Mouse (Mus musculus): ENCODE measurements around the gene Olfr1349. TPM values are rescaled to one million over a fixed set of nuclear protein-coding genes. Genes with fewer than 3 reads are reported as not detected.

Gene Olfr1349
- polyA plus RNA-seq (2012), result not detected in 2 replicates

DNA sequence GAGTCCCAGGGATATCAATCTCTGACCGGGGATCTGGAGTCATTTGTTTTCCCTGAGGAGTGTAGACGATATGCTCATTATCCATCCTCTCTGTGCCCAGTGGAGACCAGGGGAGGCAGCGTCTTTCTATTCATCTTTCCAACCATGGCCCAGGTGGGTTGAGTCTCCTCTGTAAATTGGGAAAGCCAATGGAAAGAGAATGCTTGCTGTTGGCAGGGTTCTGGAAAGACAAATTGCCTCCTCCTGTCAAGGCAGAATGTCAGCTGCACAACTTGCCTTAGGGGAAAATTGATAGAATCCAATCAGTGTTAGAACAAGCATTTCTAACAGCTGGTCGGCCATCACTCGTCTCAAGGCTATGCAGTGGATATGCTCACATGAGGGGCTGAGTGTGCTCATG lies at the start of gene Olfr1349:
Olfr1349 (minus strand) TSS at position 101 of the 400 bp plus-strand sequence.
- TF ChIP-seq GATA1 (IDR thresholded peaks at IDR 0.05; ENCODE audit: low read length), result no peak

DNA sequence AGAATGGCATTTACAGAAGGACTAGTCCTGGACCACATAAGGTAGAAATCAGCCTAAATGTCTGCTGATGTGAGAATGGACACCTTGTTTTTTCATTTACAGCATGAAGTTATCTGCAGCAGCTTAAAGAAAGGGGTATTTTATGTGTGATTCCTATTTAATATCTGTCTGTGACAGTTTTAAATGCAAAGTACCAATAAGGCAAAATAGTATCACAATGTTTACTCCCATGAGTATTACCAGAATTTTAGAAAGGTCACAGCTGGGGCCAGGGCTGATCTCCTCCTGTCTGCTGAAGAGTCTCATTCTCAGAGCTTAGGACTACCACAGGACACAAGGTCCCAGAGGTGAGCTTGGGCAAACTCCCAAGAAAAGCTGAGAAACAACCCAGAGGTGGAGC lies 41.8 kb upstream of the Olfr1349 start, which contains the start of gene Olfr1350:
Olfr1350 (plus strand) TSS at position 301 of the 400 bp plus-strand sequence.
- TF ChIP-seq GATA1 (IDR thresholded peaks at IDR 0.05; ENCODE audit: low read length), result no peak

DNA sequence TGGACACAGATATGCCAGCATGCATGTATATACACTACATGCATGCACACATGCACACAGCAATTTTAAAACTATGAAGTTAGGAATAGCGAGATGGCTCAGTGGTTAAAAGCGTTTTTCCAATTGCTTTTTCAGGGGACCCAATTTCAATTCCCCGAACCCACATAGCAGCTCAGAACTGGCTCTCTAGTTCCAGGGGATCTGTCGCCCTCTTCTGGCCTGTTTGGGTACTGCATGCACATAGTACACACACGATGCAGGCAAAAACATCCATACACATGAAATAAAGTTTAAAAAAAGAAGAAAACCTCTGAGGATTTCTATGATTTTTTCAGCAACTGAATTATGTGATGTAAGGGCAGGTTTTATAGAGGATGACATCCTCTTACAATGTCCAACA lies 3.4 kb upstream of the Olfr1349 start:
- TF ChIP-seq GATA1 (IDR thresholded peaks at IDR 0.05; ENCODE audit: low read length), result no peak

DNA sequence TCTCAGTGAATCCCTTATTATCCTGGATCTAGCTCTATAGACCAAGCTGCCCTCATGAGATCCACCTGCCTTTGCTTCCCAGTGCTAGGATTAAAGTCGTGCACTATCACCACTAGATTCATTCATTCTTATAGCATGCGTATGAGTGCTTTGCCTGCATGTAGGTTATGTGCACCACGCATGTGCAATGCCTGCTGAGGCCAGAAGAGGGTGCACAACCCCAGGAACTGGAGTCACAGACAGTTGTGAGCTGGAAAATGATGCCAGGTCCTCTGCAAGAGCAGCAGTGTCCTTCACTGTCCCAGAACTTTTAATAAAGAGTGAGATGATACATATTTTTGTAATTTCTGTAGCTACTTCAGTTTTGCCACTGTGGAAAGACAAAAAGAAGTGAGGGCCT lies 2.3 kb upstream of the Olfr1349 start:
- TF ChIP-seq GATA1 (IDR thresholded peaks at IDR 0.05; ENCODE audit: low read length), result no peak

DNA sequence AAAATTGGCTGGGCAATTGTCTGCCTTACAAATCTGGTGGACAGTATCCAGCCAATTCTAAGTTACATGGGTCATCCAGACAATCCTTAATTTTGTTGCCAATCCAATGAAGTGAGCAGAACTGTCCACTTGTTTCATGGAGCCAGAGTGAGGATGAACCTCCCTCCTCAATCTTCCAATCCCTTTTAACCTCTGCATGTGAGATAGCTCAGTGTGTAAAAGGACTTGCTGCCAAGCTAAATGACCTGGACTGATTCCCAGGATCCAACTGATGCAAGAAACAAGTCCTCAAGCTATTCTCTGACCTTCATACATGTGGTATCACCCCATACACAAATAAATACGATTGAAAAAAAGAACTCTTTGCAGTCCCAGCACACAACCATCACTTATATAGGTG lies 1.1 kb downstream of the Olfr1349 start:
- TF ChIP-seq GATA1 (IDR thresholded peaks at IDR 0.05; ENCODE audit: low read length), result no peak

DNA sequence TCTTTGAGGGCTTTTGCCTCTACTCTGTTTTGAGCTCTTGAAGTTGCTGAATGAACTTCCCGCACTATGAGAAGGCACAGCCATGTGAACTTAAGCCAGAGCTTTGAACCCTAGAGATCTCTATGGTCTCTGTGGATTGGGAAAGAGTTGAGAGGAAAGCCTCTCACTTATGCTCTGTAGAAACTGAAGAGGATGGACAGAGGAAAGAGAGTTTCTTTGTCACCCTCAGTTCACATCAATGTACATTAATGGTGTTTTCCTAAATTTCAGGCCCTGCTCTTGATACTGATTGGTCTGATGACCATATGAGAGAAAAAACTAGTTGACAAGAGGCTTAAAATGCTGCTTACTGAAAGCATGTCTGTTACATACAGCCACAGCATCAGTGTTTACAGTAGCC lies 14.1 kb downstream of the Olfr1349 start, which contains the start of gene Olfr1348:
Olfr1348 (minus strand) TSS at position 101 of the 400 bp plus-strand sequence.
- no peak for TF ChIP-seq GATA1 (IDR thresholded peaks at IDR 0.05; ENCODE audit: low read length)

DNA sequence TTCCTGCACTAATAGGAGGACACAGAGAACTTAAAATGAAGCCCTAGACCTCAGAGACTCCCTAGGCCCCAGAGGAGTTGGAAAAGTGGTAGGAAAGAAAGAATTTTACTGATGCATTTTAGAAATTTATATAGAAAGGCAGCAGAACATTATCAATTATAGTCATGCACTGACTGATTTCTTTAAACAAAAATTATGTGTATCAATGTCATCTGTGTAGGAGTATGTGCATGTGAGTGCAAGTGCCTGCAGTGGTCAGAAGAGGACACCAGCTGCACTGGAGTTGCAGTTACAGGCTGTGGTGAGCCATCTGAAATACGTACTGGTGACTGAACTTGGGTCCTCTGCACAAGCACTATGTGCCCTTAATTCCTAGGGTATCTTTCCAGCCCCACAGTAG lies 23.1 kb downstream of the Olfr1349 start, which contains the start of gene Olfr1347:
Olfr1347 (minus strand) TSS at position 101 of the 400 bp plus-strand sequence.
- no peak for TF ChIP-seq GATA1 (IDR thresholded peaks at IDR 0.05; ENCODE audit: low read length)

DNA sequence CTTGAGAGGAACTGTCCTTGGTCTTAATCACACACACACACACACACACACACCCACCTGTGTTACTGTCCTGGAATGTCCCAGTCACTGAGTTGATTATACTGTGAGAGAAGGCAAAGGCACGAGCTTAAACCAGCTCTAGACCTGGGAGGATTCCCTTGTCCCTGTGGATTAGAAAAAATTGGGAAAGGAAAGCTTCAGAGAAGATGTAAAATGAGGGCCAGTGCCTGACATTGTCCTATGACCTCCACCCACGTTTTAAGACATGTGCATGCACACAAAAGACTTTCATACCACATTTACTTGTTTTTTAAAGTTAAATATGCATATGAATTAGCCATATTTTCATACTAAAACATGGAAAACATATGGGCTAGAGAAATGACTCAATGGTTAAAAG lies 35.9 kb downstream of the Olfr1349 start, which contains the start of gene Olfr5:
Olfr5 (minus strand) TSS at position 101 of the 400 bp plus-strand sequence.
- TF ChIP-seq GATA1 (IDR thresholded peaks at IDR 0.05; ENCODE audit: low read length), result no peak

DNA sequence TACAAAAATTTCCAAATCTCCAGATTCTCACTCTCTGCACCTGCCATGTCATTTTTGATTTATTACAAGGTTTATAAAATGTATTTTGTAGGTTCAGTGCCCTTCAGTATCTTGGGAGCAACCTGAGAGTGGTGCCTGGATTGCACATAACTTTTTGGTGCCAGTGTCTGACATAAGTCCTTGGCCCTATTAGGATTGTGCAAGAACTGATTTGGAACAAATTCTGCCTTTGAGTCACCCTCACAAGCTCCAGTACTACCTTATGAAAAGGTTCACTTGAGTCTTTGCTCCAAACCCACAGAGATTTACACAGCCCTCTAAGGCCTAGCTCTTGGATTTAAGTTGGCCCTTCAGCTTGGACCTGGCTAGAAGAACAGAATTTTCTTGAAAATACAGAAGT lies 55.8 kb downstream of the Olfr1349 start, which contains the start of gene Olfr1346:
Olfr1346 (plus strand) TSS at position 151 of the 400 bp plus-strand sequence.
- TF ChIP-seq GATA1 (IDR thresholded peaks at IDR 0.05; ENCODE audit: low read length), result no peak

Other genes starting within 250 kb of the Olfr1349 start
- 0.16 and 1.4 TPM in 2 replicates for gene Zfp667, start 236.4 kb downstream of the Olfr1349 start, polyA plus RNA-seq (2012)
- not detected in 2 replicates for gene Zfp583, start 191.7 kb downstream of the Olfr1349 start, polyA plus RNA-seq (2012)
- gene Gm3854, start 179.2 kb downstream of the Olfr1349 start, polyA plus RNA-seq (2012), result not detected in 2 replicates
- 0.02 TPM in 1 of 2 replicates, not detected in the other for gene Zfp78, start 159.7 kb downstream of the Olfr1349 start, polyA plus RNA-seq (2012)
- gene Zfp28, start 139.7 kb downstream of the Olfr1349 start, polyA plus RNA-seq (2012), result 0.64 and 0.66 TPM in 2 replicates
- gene Smim17, start 124.2 kb downstream of the Olfr1349 start, polyA plus RNA-seq (2012), result not detected in 2 replicates
- not detected in 2 replicates for gene Gm20715, start 112.7 kb downstream of the Olfr1349 start, polyA plus RNA-seq (2012)
- not detected in 2 replicates for gene Olfr1344, start 84.3 kb downstream of the Olfr1349 start, polyA plus RNA-seq (2012)
- gene Olfr1336, start 66.8 kb downstream of the Olfr1349 start, polyA plus RNA-seq (2012), result not detected in 2 replicates
- gene Olfr1346, start 55.8 kb downstream of the Olfr1349 start, polyA plus RNA-seq (2012), result not detected in 2 replicates
- gene Olfr5, start 36.0 kb downstream of the Olfr1349 start, polyA plus RNA-seq (2012), result not detected in 2 replicates
- not detected in 2 replicates for gene Olfr1347, start 23.2 kb downstream of the Olfr1349 start, polyA plus RNA-seq (2012)
- not detected in 2 replicates for gene Olfr1348, start 14.2 kb downstream of the Olfr1349 start, polyA plus RNA-seq (2012)
- not detected in 2 replicates for gene Olfr1350, start 41.9 kb upstream of the Olfr1349 start, polyA plus RNA-seq (2012)
- gene Zim1, start 173.5 kb upstream of the Olfr1349 start, polyA plus RNA-seq (2012), result not detected in 2 replicates
- 8.3 and 10.9 TPM in 2 replicates for gene Peg3, start 207.5 kb upstream of the Olfr1349 start, polyA plus RNA-seq (2012)
- gene Usp29, start 207.6 kb upstream of the Olfr1349 start, polyA plus RNA-seq (2012), result 0.12 and 0.13 TPM in 2 replicates

All from G1E-ER4 (cell line).